Mouse (Mus musculus) brain, adult 2 months (tissue): ENCODE measurements at regions not wholly inside any gene's neighbourhood (a gene's known extent, or its start where the extent isn't known, plus 50 kb on each side); places are given as distances from the start of the nearest gene placed in this dataset.

Experiments used
- DNase-seq: peaks from one replicate; pipeline ENCODE4 v3.0.0; 2011; ENCODE audit warnings: low read depth, low spot score

- peak; percentile 66 for DNase-seq
Observed at GRCm38 (mm10) chr17:81941317-81941716, 203.1 kb upstream of the Slc8a1 start.

- no peak for DNase-seq
Observed at GRCm38 (mm10) chr17:81930736-81931135, 192.6 kb upstream of the Slc8a1 start.

GRCm38 (mm10) chr17:81906481-81907012, 168.4 kb upstream of the Slc8a1 start:
- no peak for DNase-seq

GRCm38 (mm10) chr17:81901999-81902665, 164.0 kb upstream of the Slc8a1 start:
- DNase-seq, result no peak

GRCm38 (mm10) chr17:81898984-81899383, 160.8 kb upstream of the Slc8a1 start:
- no peak for DNase-seq

GRCm38 (mm10) chr17:81878136-81878535, 140.0 kb upstream of the Slc8a1 start:
- DNase-seq, result peak; percentile 66

GRCm38 (mm10) chr17:81866683-81867082, 128.5 kb upstream of the Slc8a1 start:
- peak; percentile 6 for DNase-seq

GRCm38 (mm10) chr17:81849298-81849967, 111.3 kb upstream of the Slc8a1 start:
- DNase-seq, result no peak

- peak; percentile 21 for DNase-seq
Observed at GRCm38 (mm10) chr17:81843793-81844192, 105.6 kb upstream of the Slc8a1 start.

- DNase-seq, result no peak
Observed at GRCm38 (mm10) chr17:81797827-81798376, 59.7 kb upstream of the Slc8a1 start.

GRCm38 (mm10) chr17:81788781-81789180, 50.6 kb upstream of the Slc8a1 start:
- no peak for DNase-seq
